Mouse (Mus musculus) layer of hippocampus, adult 6 months (tissue): ENCODE results near the gene Gprc6a. TPM values are rescaled to one million over a fixed set of nuclear protein-coding genes. Genes with fewer than 3 reads are reported as not detected.

ENCODE experiments used
- long read RNA-seq, 2 experiments: library from polyadenylated mRNA; unstranded; transcript quantifications; one replicate each; pipeline ENCODE4 v2.0.0; 2019 to 2020
- polyA plus RNA-seq: library from polyadenylated mRNA; unstranded; fragments of <200 nt; fragmentation: Nextera tagmentation; gene quantifications from 2 replicates; pipeline ENCODE4 v1.2.3, GENCODE M21; 2021

Gprc6a gene
- not detected in 2 replicates for polyA plus RNA-seq
- long read RNA-seq, experiment 1: 0 reads
- long read RNA-seq, experiment 2: 0 reads

DNA sequence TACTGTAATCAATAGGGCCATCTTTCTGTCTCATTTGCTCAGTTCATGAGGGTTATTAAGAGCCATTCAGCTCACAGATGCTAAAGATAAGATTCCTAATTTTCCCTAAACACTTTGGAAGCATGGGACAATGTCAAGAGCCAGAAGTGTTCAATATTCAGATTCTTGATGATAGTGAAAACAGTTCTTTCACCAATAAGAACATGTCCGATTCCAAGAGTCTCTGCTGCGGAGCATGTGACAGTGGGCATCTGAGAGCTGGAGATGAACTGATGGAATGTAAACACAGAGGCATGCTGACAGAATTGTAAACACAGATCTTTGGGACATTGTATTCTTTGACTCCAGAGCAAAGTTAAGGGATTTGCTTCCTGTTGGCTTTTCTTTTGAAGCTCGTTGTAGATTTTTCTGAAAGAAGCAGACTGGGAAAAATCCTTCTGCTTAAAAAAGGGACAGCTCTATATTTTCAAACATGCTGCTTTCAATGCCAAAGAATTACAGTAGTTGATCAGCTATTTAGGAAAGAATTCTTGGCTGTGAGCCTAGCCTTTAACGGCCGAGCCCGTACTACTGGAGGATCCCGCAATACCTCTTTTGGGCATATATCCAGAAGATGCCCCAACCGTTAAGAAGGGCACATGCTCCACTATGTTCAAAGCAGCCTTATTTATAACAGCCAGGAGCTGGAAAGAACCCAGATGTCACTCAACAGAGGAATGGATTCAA is at the start of gene Gprc6a:
Gene Gprc6a (minus strand): TSS at position 51 of the 726 bp plus-strand sequence.

DNA sequence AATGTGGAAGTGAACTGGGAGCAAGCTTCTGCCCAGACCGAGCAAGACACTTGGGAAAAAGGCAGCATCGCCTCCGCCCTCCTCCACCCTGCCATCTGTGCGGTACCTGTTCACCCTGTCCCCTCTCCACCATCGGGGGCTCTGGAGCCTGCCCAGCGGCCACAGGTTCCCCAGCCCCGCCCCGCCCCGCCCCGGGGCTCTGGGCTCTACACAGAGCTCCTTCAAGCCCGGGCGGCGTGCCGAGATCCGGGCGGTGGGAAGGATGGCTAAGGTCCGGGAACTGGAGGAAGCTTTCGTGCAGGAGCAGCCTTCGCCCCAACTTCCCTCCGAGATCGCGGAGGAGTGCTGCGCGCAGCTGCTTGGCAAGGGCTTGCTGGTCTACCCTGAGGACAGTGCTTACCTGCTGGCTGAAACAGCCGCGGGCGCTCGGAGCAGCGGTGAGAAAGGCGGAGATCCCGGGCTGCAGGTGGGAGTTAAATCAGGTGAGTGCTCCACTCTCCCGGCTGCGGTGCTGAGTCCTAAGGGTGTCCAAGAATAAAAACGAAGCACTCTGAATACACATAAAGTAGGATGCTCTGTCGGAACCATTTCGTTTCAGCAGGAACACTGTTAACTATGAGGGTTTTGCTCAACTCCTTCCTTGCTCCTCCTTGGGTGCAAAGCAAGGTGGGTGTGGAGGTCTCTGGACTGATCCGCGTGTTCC is 46.4 kb upstream of the Gprc6a start, which contains the start of gene Rfx6:
Gene Rfx6 (plus strand): TSS at position 209 of the 703 bp plus-strand sequence.

DNA sequence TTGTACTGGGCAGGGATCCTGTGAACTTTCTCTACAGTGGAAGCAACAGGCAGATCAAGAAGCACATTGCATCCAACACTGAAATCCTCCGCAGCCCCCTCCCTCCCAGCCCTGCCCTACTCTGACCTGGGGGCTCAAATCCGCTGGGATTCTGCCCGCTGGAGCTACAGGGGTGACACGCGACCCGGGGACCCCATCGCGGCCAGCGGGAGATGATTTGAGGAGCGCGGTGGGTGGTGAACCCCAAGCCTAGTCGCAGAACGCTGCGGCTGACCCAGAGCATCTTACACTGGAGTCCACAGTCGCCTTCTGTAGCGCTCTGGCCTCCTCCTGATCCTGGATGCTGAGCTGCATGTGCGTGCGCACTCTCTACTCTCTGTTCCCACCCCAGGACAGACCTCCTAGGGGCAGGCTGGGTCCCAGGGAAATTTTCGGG is 41.1 kb downstream of the Gprc6a start, which contains the start of gene Fam162b:
Gene Fam162b (minus strand): TSS at position 379 of the 436 bp plus-strand sequence.

Other genes with a start within 250 kb of the Gprc6a start
- not detected in 2 replicates for gene Gm49339, start 150.8 kb downstream of the Gprc6a start, polyA plus RNA-seq
- gene Lilr4b, start 150.8 kb downstream of the Gprc6a start, polyA plus RNA-seq: not detected in 2 replicates
- gene Lilrb4a, start 140.5 kb downstream of the Gprc6a start, polyA plus RNA-seq: 0.16 TPM in 1 of 2 replicates, not detected in the other
- gene Fam162b, start 40.9 kb downstream of the Gprc6a start, polyA plus RNA-seq: not detected in 2 replicates
- not detected in 2 replicates for gene Rfx6, start 46.3 kb upstream of the Gprc6a start, polyA plus RNA-seq